Mouse (Mus musculus) T-helper 1 cell (primary cell): Measurements from ENCODE around the gene Gm3138.
"Not testable (repeated sequence)": the region's sequence is repeated elsewhere in the genome, so short reads cannot be mapped to it uniquely, and the experiment has no call there.

Experiments used
- in situ Hi-C: fragments of 300-600 bp; cut with MboI, MseI; formaldehyde crosslinking; loops from one replicate; pipeline ENCODE4 v1.15.1; 2025; ENCODE audit warnings: high pct_unique_total_duplicates

Gm3138 gene

GRCm38 (mm10) chr14:4249331-4249730 is at the start of gene Gm3138:
Gene Gm3138, plus strand, starts transcription at chr14:4249631.
- in situ Hi-C loops: not testable (repeated sequence)

- in situ Hi-C loops: loop anchor here (25.0 kb wide), 2 partner anchors 1068 to 1393 kb away; partner anchors contain the start of gene Gm3542
These were observed 20.0 kb downstream of the Gm3138 start for GRCm38 (mm10) chr14:4269238-4269950.

- in situ Hi-C loops: not testable (repeated sequence)
These were observed 30.4 kb downstream of the Gm3138 start for GRCm38 (mm10) chr14:4279828-4280227.
